Mouse (Mus musculus) embryonic facial prominence, embryonic 12.5 days (tissue): Measurements from ENCODE around the gene Hfe. TPM values are rescaled to one million over a fixed set of nuclear protein-coding genes. Genes with fewer than 3 reads are reported as not detected.
A peak's percentile ranks its signal among the peaks of the same experiment; 100 is the strongest.
"Not testable (repeated sequence)": the region's sequence is repeated elsewhere in the genome, so short reads cannot be mapped to it uniquely, and the experiment has no call there.

Experiments used
- ATAC-seq: fragments of 200-750 bp; cut with Nextera tagmentation; 2 replicates; pipeline ENCODE4 v1.8.0; 2017; ENCODE audit not compliant: insufficient number of reproducible peaks, insufficient read depth, low FRiP score, low TSS enrichment
- H3K27ac ChIP-seq: fragments of 300-500 bp; sonication (generic); 2 replicates; pipeline ENCODE4 v1.5.1; 2016; ENCODE audit warnings: mild to moderate bottlenecking
- H3K27me3 ChIP-seq: fragments of 300-500 bp; sonication (generic); 2 replicates; pipeline ENCODE4 v1.6.1; 2016; ENCODE audit warnings: mild to moderate bottlenecking, moderate library complexity
- H3K36me3 ChIP-seq: fragments of 300-500 bp; sonication (generic); 2 replicates; pipeline ENCODE4 v1.6.1; 2016; ENCODE audit warnings: mild to moderate bottlenecking
- H3K4me1 ChIP-seq: fragments of 300-500 bp; sonication (generic); 2 replicates; pipeline ENCODE4 v1.6.1; 2016
- H3K4me2 ChIP-seq: fragments of 300-500 bp; sonication (generic); replicated peaks from 2 replicates; pipeline ENCODE4 v1.6.1; 2016; ENCODE audit warnings: mild to moderate bottlenecking, moderate library complexity
- H3K4me3 ChIP-seq: fragments of 300-500 bp; sonication (generic); 2 replicates; pipeline ENCODE4 v1.5.1; 2016; ENCODE audit warnings: mild to moderate bottlenecking
- H3K9ac ChIP-seq: fragments of 300-500 bp; sonication (generic); 2 replicates; pipeline ENCODE4 v1.6.1; 2016; ENCODE audit warnings: mild to moderate bottlenecking, moderate library complexity
- H3K9me3 ChIP-seq: fragments of 300-500 bp; sonication (generic); 2 replicates; pipeline ENCODE4 v1.6.1; 2016; ENCODE audit warnings: mild to moderate bottlenecking, moderate library complexity
- WGBS: fragments of 180-500 bp; shearing (Covaris S2); methylation state at CpG from one replicate; pipeline ENCODE4 v1.1.7; 2016; 5-methylcytosine and 5-hydroxymethylcytosine counted together
- polyA plus RNA-seq: library from polyadenylated mRNA; unstranded; fragments of >200 nt; fragmentation: Nextera tagmentation; extraction: Ambion mirVana; gene quantifications from 2 replicates; pipeline ENCODE4 v1.2.1, GENCODE M21; 2016

Gene Hfe
- polyA plus RNA-seq, 1 experiment from 2014 or later: 3.5 TPM

GRCm38 (mm10) chr13:23728472-23729191, 18.0 kb upstream of the Hfe start:
- Histone ChIP-seq H3K4me1 (no peaks in the 10 kb centered on the region), H3K4me2 (no peak overlapping the region), H3K4me3 (no peak overlapping the region), H3K9me3 (no peaks in the 10 kb centered on the region), H3K36me3 (no peaks in the 10 kb centered on the region), H3K27me3 (no peaks in the 10 kb centered on the region), H3K9ac (no peak overlapping the region), H3K27ac (no peak overlapping the region)
- ATAC-seq: no peak
- 90% methylated on average over 18 of the region's 18 CpGs for WGBS

- no peak overlapping the region for H3K4me3 ChIP-seq
- H3K4me2 ChIP-seq: no peak overlapping the region
- WGBS: no CpG with 5 or more reads among the region's 1 CpGs
- H3K36me3 ChIP-seq: no peaks in the 10 kb centered on the region
- ATAC-seq: no peak
- H3K27ac ChIP-seq: no peak overlapping the region
- H3K27me3 ChIP-seq: no peaks in the 10 kb centered on the region
- H3K4me1 ChIP-seq: no peaks in the 10 kb centered on the region
- no peak overlapping the region for H3K9ac ChIP-seq
- no peaks in the 10 kb centered on the region for H3K9me3 ChIP-seq
These were observed 14.6 kb upstream of the Hfe start for GRCm38 (mm10) chr13:23725213-23725612.

- no peaks in the 10 kb centered on the region for H3K36me3 ChIP-seq
- no peak for ATAC-seq
- no peaks in the 10 kb centered on the region for H3K9me3 ChIP-seq
- no peak overlapping the region for H3K4me2 ChIP-seq
- 87% methylated on average over 4 of the region's 4 CpGs for WGBS
- H3K27me3 ChIP-seq: no peaks in the 10 kb centered on the region
- H3K9ac ChIP-seq: no peak overlapping the region
- no peaks in the 10 kb centered on the region for H3K4me1 ChIP-seq
- no peak overlapping the region for H3K4me3 ChIP-seq
- no peak overlapping the region for H3K27ac ChIP-seq
These were observed 13.6 kb upstream of the Hfe start for GRCm38 (mm10) chr13:23724239-23724638.

- ATAC-seq, H3K36me3 ChIP-seq, H3K27ac ChIP-seq, H3K4me3 ChIP-seq, H3K9me3 ChIP-seq, H3K4me2 ChIP-seq, H3K9ac ChIP-seq, H3K27me3 ChIP-seq, H3K4me1 ChIP-seq: not testable (repeated sequence)
- 18% methylated on average over 2 of the region's 2 CpGs for WGBS
These were observed 7.1 kb upstream of the Hfe start for GRCm38 (mm10) chr13:23717593-23718245.

GRCm38 (mm10) chr13:23717176-23717575, 6.5 kb upstream of the Hfe start:
- no peak for ATAC-seq
- no peaks in the 10 kb centered on the region for H3K27me3 ChIP-seq
- H3K36me3 ChIP-seq: no peaks in the 10 kb centered on the region
- no peak overlapping the region for H3K9ac ChIP-seq
- no peak overlapping the region for H3K4me2 ChIP-seq
- H3K4me1 ChIP-seq: no peaks in the 10 kb centered on the region
- H3K27ac ChIP-seq: no peak overlapping the region
- no peaks in the 10 kb centered on the region for H3K9me3 ChIP-seq
- no peak overlapping the region for H3K4me3 ChIP-seq
- 59% methylated on average over 11 of the region's 11 CpGs for WGBS

- no peaks in the 10 kb centered on the region for H3K36me3 ChIP-seq
- H3K27me3 ChIP-seq: no peaks in the 10 kb centered on the region
- no peak overlapping the region for H3K27ac ChIP-seq
- no peak overlapping the region for H3K4me2 ChIP-seq
- ATAC-seq: no peak
- H3K9me3 ChIP-seq: no peaks in the 10 kb centered on the region
- WGBS: 83% methylated on average over 5 of the region's 5 CpGs
- H3K9ac ChIP-seq: no peak overlapping the region
- no peak overlapping the region for H3K4me3 ChIP-seq
- no peaks in the 10 kb centered on the region for H3K4me1 ChIP-seq
These were observed 5.8 kb upstream of the Hfe start for GRCm38 (mm10) chr13:23716261-23717042.

- H3K4me2 ChIP-seq: peak overlapping the region; percentile 62
- peaks cover 14% of the 10 kb centered on the region; the same call in 1 of the 2 replicates for H3K4me1 ChIP-seq
- H3K4me3 ChIP-seq: peak overlapping the region; percentile 36
- no peaks in the 10 kb centered on the region for H3K27me3 ChIP-seq
- peak overlapping the region; percentile 43 for H3K9ac ChIP-seq
- H3K36me3 ChIP-seq: no peaks in the 10 kb centered on the region
- no peak for ATAC-seq
- no peak overlapping the region for H3K27ac ChIP-seq
- WGBS: 12% methylated on average over 15 of the region's 15 CpGs
- no peaks in the 10 kb centered on the region for H3K9me3 ChIP-seq
These were observed 810 bp downstream of the Hfe start for GRCm38 (mm10) chr13:23709714-23710373.

GRCm38 (mm10) chr13:23708654-23709053, 2.0 kb downstream of the Hfe start:
- ATAC-seq: no peak
- H3K4me2 ChIP-seq: no peak overlapping the region
- no peaks in the 10 kb centered on the region for H3K36me3 ChIP-seq
- no peak overlapping the region for H3K4me3 ChIP-seq
- no peak overlapping the region for H3K27ac ChIP-seq
- H3K4me1 ChIP-seq: peaks cover 14% of the 10 kb centered on the region; the same call in 1 of the 2 replicates
- 60% methylated on average over 4 of the region's 4 CpGs for WGBS
- H3K9me3 ChIP-seq: no peaks in the 10 kb centered on the region
- H3K9ac ChIP-seq: no peak overlapping the region
- no peaks in the 10 kb centered on the region for H3K27me3 ChIP-seq

GRCm38 (mm10) chr13:23708041-23708440, 2.6 kb downstream of the Hfe start:
- no peaks in the 10 kb centered on the region for H3K9me3 ChIP-seq
- no peaks in the 10 kb centered on the region for H3K27me3 ChIP-seq
- WGBS: 87% methylated on average over 4 of the region's 4 CpGs
- ATAC-seq: no peak
- H3K4me1 ChIP-seq: peaks cover 14% of the 10 kb centered on the region; the same call in 1 of the 2 replicates
- no peak overlapping the region for H3K4me2 ChIP-seq
- H3K4me3 ChIP-seq: no peak overlapping the region
- no peak overlapping the region for H3K27ac ChIP-seq
- no peak overlapping the region for H3K9ac ChIP-seq
- H3K36me3 ChIP-seq: no peaks in the 10 kb centered on the region

- Histone ChIP-seq H3K27ac (no peak overlapping the region), H3K36me3 (no peaks in the 10 kb centered on the region), H3K4me2 (no peak overlapping the region), H3K4me3 (no peak overlapping the region), H3K27me3 (no peaks in the 10 kb centered on the region), H3K9ac (no peak overlapping the region), H3K9me3 (no peaks in the 10 kb centered on the region), H3K4me1 (peaks cover 14% of the 10 kb centered on the region; the same call in 1 of the 2 replicates)
- ATAC-seq: no peak
- WGBS: 93% methylated on average over 12 of the region's 12 CpGs
These were observed 3.9 kb downstream of the Hfe start for GRCm38 (mm10) chr13:23706771-23707170.

GRCm38 (mm10) chr13:23705751-23706356, 4.8 kb downstream of the Hfe start:
- Histone ChIP-seq H3K27ac (no peak overlapping the region), H3K36me3 (no peaks in the 10 kb centered on the region), H3K4me1 (peaks cover 14% of the 10 kb centered on the region; the same call in 1 of the 2 replicates), H3K4me3 (no peak overlapping the region), H3K9me3 (no peaks in the 10 kb centered on the region), H3K27me3 (no peaks in the 10 kb centered on the region), H3K4me2 (no peak overlapping the region), H3K9ac (no peak overlapping the region)
- ATAC-seq: no peak
- WGBS: 94% methylated on average over 7 of the region's 7 CpGs
